Mouse (Mus musculus): ENCODE data around the gene Uba1y. TPM values are rescaled to one million over a fixed set of nuclear protein-coding genes. Genes with fewer than 3 reads are reported as not detected.
"Not testable (repeated sequence)": the region's sequence is repeated elsewhere in the genome, so short reads cannot be mapped to it uniquely, and the experiment has no call there.

The Uba1y gene
- total RNA-seq (2021), result not detected in 2 replicates
- long read RNA-seq, result 0 reads

GRCm38 (mm10) chrY:818396-818795 is at the start of gene Uba1y:
Uba1y (plus strand) TSS chrY:818649.
- DNase-seq, result no peak

- not testable (repeated sequence) for DNase-seq
These were observed 21.1 kb upstream of the Uba1y start, which contains the start of gene Zfy1 for GRCm38 (mm10) chrY:797309-797708. Zfy1 (minus strand) TSS chrY:797409.

- peak; percentile 43 for DNase-seq
These were observed 9.3 kb upstream of the Uba1y start for GRCm38 (mm10) chrY:808991-809661.

- DNase-seq, result no peak
These were observed 54.0 kb downstream of the Uba1y start for GRCm38 (mm10) chrY:872404-872803.

- DNase-seq, result no peak
These were observed 54.6 kb downstream of the Uba1y start for GRCm38 (mm10) chrY:872855-873549.

Other genes with a start within 250 kb of the Uba1y start
- gene Zfy1, start 21.2 kb upstream of the Uba1y start, total RNA-seq (2021), result not detected in 2 replicates
- gene Kdm5d, start 79.1 kb downstream of the Uba1y start, total RNA-seq (2021), result not detected in 2 replicates
- gene Eif2s3y, start 191.9 kb downstream of the Uba1y start, total RNA-seq (2021), result not detected in 2 replicates

All from adrenal gland, postnatal 25 days (tissue).